Mouse (Mus musculus): ENCODE results near the gene Mei1. TPM values are rescaled to one million over a fixed set of nuclear protein-coding genes. Genes with fewer than 3 reads are reported as not detected.
A peak's percentile ranks its signal among the peaks of the same experiment; 100 is the strongest.

The Mei1 gene
- polyA plus RNA-seq, 1 experiment, result 0.01 TPM

DNA sequence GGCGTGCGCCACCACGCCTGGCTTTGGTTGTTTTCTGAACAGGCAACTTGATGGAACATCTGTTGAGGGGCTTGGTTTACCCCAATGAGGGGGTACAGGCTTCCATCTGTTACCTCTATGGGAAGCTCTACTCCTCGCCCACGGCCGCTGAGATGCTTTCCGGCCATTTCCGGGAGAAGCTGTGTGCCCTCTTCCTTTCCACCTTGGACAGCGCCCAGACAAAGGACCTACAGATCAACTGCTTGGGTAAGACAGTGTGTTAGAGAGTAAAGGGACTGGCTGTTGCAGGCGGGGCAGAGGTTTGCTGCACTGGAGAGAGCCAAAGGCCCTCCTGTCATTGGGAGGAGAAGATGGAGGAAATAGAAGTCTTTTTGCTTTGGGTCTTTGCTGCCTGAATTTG lies 10.1 kb downstream of the Mei1 start:
- H3ac ChIP-seq (ENCODE audit: control insufficient read depth, insufficient read length), result no peak overlapping the region
- H3K4me2 ChIP-seq (ENCODE audit: low read depth), result no peak overlapping the region
- H3K27me3 ChIP-seq (ENCODE audit: control insufficient read depth, insufficient read depth, insufficient read length), result peaks cover 64% of the 10 kb centered on the region
- no peak overlapping the region for H3K4me3 ChIP-seq
- H3K36me3 ChIP-seq (ENCODE audit: control insufficient read depth, insufficient read depth), result no peaks in the 10 kb centered on the region
- H3K79me2 ChIP-seq (ENCODE audit: control insufficient read depth, insufficient read depth), result no peaks in the 10 kb centered on the region
- TF ChIP-seq REST (IDR thresholded peaks at IDR 0.05; ENCODE audit: insufficient read depth, insufficient read length), result peak; percentile 75
- TF ChIP-seq CEBPB (IDR thresholded peaks at IDR 0.05; ENCODE audit: insufficient read depth, poor library complexity, severe bottlenecking), result no peak

DNA sequence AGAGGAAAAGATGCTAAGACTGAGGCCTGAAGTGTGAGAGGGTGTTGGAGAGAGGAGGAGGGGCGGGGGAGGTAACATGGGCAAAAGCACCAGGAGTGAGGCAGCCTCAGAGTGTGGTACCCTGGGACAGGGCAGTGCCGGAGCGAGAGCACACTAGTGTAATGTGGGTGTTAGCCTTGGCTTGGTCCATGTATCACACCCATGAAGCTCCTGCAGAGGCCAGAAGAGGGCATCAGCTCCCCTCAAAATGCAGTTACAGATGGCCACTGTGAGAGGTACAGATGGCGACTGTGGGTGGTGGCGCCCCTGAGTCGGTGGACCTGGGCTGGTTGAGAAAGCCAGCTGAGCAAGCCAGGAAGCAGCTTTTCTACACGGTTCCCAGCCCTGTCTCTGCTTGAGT lies 11.4 kb downstream of the Mei1 start:
- no peak overlapping the region for H3K4me2 ChIP-seq (ENCODE audit: low read depth)
- H3ac ChIP-seq (ENCODE audit: control insufficient read depth, insufficient read length), result no peak overlapping the region
- no peaks in the 10 kb centered on the region for H3K36me3 ChIP-seq (ENCODE audit: control insufficient read depth, insufficient read depth)
- no peak overlapping the region for H3K4me3 ChIP-seq
- no peaks in the 10 kb centered on the region for H3K79me2 ChIP-seq (ENCODE audit: control insufficient read depth, insufficient read depth)
- H3K27me3 ChIP-seq (ENCODE audit: control insufficient read depth, insufficient read depth, insufficient read length), result peaks cover 68% of the 10 kb centered on the region
- TF ChIP-seq TCF12 (IDR thresholded peaks at IDR 0.05; ENCODE audit: insufficient read depth, poor library complexity, severe bottlenecking), result no peak
- no peak for TF ChIP-seq MAX (IDR thresholded peaks at IDR 0.05; ENCODE audit: low read depth)

DNA sequence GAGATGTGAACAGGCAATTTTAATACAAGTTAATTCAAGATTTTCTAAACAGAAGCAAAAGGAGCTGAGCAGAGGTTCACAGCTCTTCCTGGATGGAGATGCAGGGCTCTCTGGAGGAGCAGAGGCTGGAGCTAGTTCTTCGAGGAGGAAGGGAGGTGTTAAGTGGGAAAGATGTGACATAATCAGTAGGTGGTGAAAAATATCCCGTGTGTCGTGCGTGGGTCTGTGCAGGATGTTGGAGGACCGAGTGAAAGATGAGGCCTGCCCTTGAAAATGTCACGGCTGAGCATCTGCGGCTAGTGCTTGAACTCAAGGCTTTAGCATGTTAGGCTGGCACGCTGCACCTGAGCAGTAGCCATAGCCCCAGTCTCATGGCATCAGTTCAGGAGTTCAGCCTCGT lies 15.8 kb downstream of the Mei1 start:
- no peak overlapping the region for H3ac ChIP-seq (ENCODE audit: control insufficient read depth, insufficient read length)

DNA sequence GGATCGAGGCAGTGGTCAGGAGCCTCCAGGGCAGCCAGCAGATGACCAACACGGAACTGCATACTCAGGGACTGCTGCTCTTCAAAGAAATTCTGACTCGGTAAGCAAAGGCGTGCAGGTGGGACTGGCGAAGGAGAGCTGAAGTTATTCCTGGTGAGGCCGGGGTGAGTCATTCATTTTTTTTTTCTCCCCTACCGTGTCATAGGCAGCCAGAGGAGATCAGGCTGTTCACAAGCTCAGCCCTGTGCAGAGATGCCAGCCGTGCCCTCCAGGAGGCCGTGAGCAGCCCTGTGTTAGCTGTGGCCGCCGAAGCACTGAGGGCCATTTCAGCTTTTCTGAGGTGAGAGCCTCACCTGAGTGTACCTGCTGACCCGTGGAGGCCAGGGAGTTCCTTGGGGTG lies 16.3 kb downstream of the Mei1 start:
- H3K79me2 ChIP-seq (ENCODE audit: control insufficient read depth, insufficient read depth), result no peaks in the 10 kb centered on the region
- H3K36me3 ChIP-seq (ENCODE audit: control insufficient read depth, insufficient read depth), result no peaks in the 10 kb centered on the region
- no peak overlapping the region for H3K4me2 ChIP-seq (ENCODE audit: low read depth)
- no peak overlapping the region for H3ac ChIP-seq (ENCODE audit: control insufficient read depth, insufficient read length)
- no peak for TF ChIP-seq MYOD1 (IDR thresholded peaks at IDR 0.05; ENCODE audit: control insufficient read depth in 1 of 3, insufficient read length in 2 of 3, low read depth in 2 of 3)
- no peak for TF ChIP-seq E2F4 (IDR thresholded peaks at IDR 0.05; ENCODE audit: insufficient read depth)
- TF ChIP-seq POLR2A (IDR thresholded peaks at IDR 0.05; ENCODE audit: insufficient read length, low read depth), result no peak
- no peak for TF ChIP-seq MYOG (IDR thresholded peaks at IDR 0.05; ENCODE audit: control insufficient read depth in 1 of 3, insufficient read depth in 1 of 3, insufficient read length in 2 of 3, low read depth in 2 of 3)
- no peak for TF ChIP-seq POLR2AphosphoS2 (IDR thresholded peaks at IDR 0.05; ENCODE audit: insufficient read length, low read depth)
- no peak for TF ChIP-seq SRF (IDR thresholded peaks at IDR 0.05; ENCODE audit: control insufficient read depth, insufficient read length, low read depth)
- no peak for TF ChIP-seq REST (IDR thresholded peaks at IDR 0.05; ENCODE audit: insufficient read depth, insufficient read length)
- no peak for TF ChIP-seq CEBPB (IDR thresholded peaks at IDR 0.05; ENCODE audit: insufficient read depth, poor library complexity, severe bottlenecking)
- no peak for TF ChIP-seq TCF12 (IDR thresholded peaks at IDR 0.05; ENCODE audit: insufficient read depth, poor library complexity, severe bottlenecking)
- H3K4me3 ChIP-seq, result no peak overlapping the region
- peaks cover 84% of the 10 kb centered on the region for H3K27me3 ChIP-seq (ENCODE audit: control insufficient read depth, insufficient read depth, insufficient read length)

More for the DNA sequence above, 15.8 kb downstream of the Mei1 start:
- TF ChIP-seq MYOD1 (IDR thresholded peaks at IDR 0.05; ENCODE audit: control insufficient read depth in 1 of 3, insufficient read length in 2 of 3, low read depth in 2 of 3) (no peak), POLR2A (IDR thresholded peaks at IDR 0.05; ENCODE audit: insufficient read length, low read depth) (no peak), POLR2AphosphoS2 (IDR thresholded peaks at IDR 0.05; ENCODE audit: insufficient read length, low read depth) (no peak), TCF12 (IDR thresholded peaks at IDR 0.05; ENCODE audit: insufficient read depth, poor library complexity, severe bottlenecking) (no peak), CEBPB (IDR thresholded peaks at IDR 0.05; ENCODE audit: insufficient read depth, poor library complexity, severe bottlenecking) (no peak), REST (IDR thresholded peaks at IDR 0.05; ENCODE audit: insufficient read depth, insufficient read length) (no peak), MAX (IDR thresholded peaks at IDR 0.05; ENCODE audit: low read depth) (no peak), TCF3 (IDR thresholded peaks at IDR 0.05; ENCODE audit: insufficient read length, low read depth) (no peak), E2F4 (IDR thresholded peaks at IDR 0.05; ENCODE audit: insufficient read depth) (no peak), MYOG (IDR thresholded peaks at IDR 0.05; ENCODE audit: control insufficient read depth in 1 of 3, insufficient read depth in 1 of 3, insufficient read length in 2 of 3, low read depth in 2 of 3) (no peak), SRF (IDR thresholded peaks at IDR 0.05; ENCODE audit: control insufficient read depth, insufficient read length, low read depth) (no peak), USF1 (IDR thresholded peaks at IDR 0.05; ENCODE audit: low read depth) (no peak)
- H3K79me2 ChIP-seq (ENCODE audit: control insufficient read depth, insufficient read depth), result no peaks in the 10 kb centered on the region
- no peaks in the 10 kb centered on the region for H3K36me3 ChIP-seq (ENCODE audit: control insufficient read depth, insufficient read depth)
- H3K4me2 ChIP-seq (ENCODE audit: low read depth), result no peak overlapping the region
- H3K4me3 ChIP-seq, result no peak overlapping the region
- peaks cover 84% of the 10 kb centered on the region for H3K27me3 ChIP-seq (ENCODE audit: control insufficient read depth, insufficient read depth, insufficient read length)

DNA sequence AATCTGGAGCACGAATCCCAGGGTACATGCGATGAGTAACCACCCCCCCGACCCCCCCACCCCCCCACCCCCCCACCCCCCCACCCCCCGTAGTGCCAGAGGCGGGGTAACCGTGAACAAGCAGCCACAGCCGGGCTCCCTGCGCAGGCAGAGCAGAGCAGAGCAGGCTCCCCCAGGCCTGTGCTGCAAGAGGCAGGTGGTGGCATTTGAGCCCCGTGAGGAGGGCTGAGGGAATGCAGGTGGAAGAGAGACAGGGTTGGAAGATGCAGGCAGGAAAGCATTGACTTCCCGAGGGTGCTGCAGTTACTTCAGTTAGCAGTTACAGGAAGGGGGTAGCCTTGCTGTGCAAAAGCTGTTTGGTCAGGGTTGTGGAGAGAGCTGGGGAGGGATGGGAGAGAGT lies 17.5 kb downstream of the Mei1 start:
- Histone ChIP-seq H3K27me3 (ENCODE audit: control insufficient read depth, insufficient read depth, insufficient read length) (peaks cover 85% of the 10 kb centered on the region), H3K36me3 (ENCODE audit: control insufficient read depth, insufficient read depth) (no peaks in the 10 kb centered on the region), H3K4me3 (no peak overlapping the region), H3K4me2 (ENCODE audit: low read depth) (no peak overlapping the region), H3K79me2 (ENCODE audit: control insufficient read depth, insufficient read depth) (no peaks in the 10 kb centered on the region), H3ac (ENCODE audit: control insufficient read depth, insufficient read length) (no peak overlapping the region)
- TF ChIP-seq POLR2AphosphoS2 (IDR thresholded peaks at IDR 0.05; ENCODE audit: insufficient read length, low read depth), result no peak
- no peak for TF ChIP-seq TCF3 (IDR thresholded peaks at IDR 0.05; ENCODE audit: insufficient read length, low read depth)
- no peak for TF ChIP-seq MYOG (IDR thresholded peaks at IDR 0.05; ENCODE audit: control insufficient read depth in 1 of 3, insufficient read depth in 1 of 3, insufficient read length in 2 of 3, low read depth in 2 of 3)
- TF ChIP-seq SRF (IDR thresholded peaks at IDR 0.05; ENCODE audit: control insufficient read depth, insufficient read length, low read depth), result no peak

DNA sequence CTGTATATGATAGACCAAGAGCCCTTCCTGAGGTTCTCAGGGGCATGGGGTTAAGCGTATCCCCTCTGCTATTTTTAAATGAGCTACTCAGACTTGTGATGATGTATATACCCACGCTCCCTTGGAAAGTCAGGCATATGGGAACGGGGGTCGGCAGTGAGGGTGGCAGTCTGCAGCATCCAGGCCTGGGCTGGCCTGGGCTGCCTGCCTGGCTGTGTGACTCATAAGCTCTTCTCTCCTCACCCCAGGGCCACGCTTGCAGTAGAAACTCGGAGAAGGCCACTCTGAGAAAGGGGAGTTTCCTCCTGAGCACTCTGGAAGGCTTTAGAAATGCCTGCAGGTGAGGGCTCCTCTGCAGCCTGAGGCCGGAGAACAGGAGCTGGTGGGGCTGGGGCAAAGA lies 21.3 kb downstream of the Mei1 start:
- Histone ChIP-seq H3K4me3 (no peak overlapping the region), H3ac (ENCODE audit: control insufficient read depth, insufficient read length) (no peak overlapping the region), H3K4me2 (ENCODE audit: low read depth) (no peak overlapping the region), H3K36me3 (ENCODE audit: control insufficient read depth, insufficient read depth) (no peaks in the 10 kb centered on the region), H3K27me3 (ENCODE audit: control insufficient read depth, insufficient read depth, insufficient read length) (peaks cover 65% of the 10 kb centered on the region), H3K79me2 (ENCODE audit: control insufficient read depth, insufficient read depth) (no peaks in the 10 kb centered on the region)
- no peak for TF ChIP-seq MYOG (IDR thresholded peaks at IDR 0.05; ENCODE audit: control insufficient read depth in 1 of 3, insufficient read depth in 1 of 3, insufficient read length in 2 of 3, low read depth in 2 of 3)
- TF ChIP-seq USF1 (IDR thresholded peaks at IDR 0.05; ENCODE audit: low read depth), result no peak
- TF ChIP-seq POLR2AphosphoS2 (IDR thresholded peaks at IDR 0.05; ENCODE audit: insufficient read length, low read depth), result no peak
- TF ChIP-seq TCF12 (IDR thresholded peaks at IDR 0.05; ENCODE audit: insufficient read depth, poor library complexity, severe bottlenecking), result no peak
- no peak for TF ChIP-seq MYOD1 (IDR thresholded peaks at IDR 0.05; ENCODE audit: control insufficient read depth in 1 of 3, insufficient read length in 2 of 3, low read depth in 2 of 3)
- no peak for TF ChIP-seq E2F4 (IDR thresholded peaks at IDR 0.05; ENCODE audit: insufficient read depth)
- no peak for TF ChIP-seq REST (IDR thresholded peaks at IDR 0.05; ENCODE audit: insufficient read depth, insufficient read length)
- TF ChIP-seq TCF3 (IDR thresholded peaks at IDR 0.05; ENCODE audit: insufficient read length, low read depth), result no peak
- no peak for TF ChIP-seq POLR2A (IDR thresholded peaks at IDR 0.05; ENCODE audit: insufficient read length, low read depth)
- TF ChIP-seq MAX (IDR thresholded peaks at IDR 0.05; ENCODE audit: low read depth), result no peak

Data from myocyte (in vitro differentiated cells).